In genomic region chr1:88355025-88355424, GRCm38 (mm10) we compare ENCODE assay signal across 25 mouse cellular contexts. TPM values are rescaled to one million over a fixed set of nuclear protein-coding genes. Genes with fewer than 3 reads are reported as not detected.
"Had no signal": no experiment of that assay in that cellular context is flagged by ENCODE, and none has a peak within 500 bp of the region (broad histone marks: within the 10 kb centered on the region; RNA-seq: fewer than 3 reads in every experiment).

No protein-coding gene starts in this region.

- H3K27ac ChIP-seq: embryonic facial prominence, embryonic 10.5 days; embryonic facial prominence, embryonic 12.5 days; embryonic facial prominence, embryonic 13.5 days; embryonic facial prominence, embryonic 15.5 days; forebrain, embryonic 10.5 days; forebrain, embryonic 12.5 days; forebrain, embryonic 13.5 days; forebrain, embryonic 15.5 days; gastrocnemius, adult 2 months; heart, adult 2 months; heart, embryonic 13.5 days had no signal

- H3K36me3 ChIP-seq: embryonic facial prominence, embryonic 10.5 days; embryonic facial prominence, embryonic 12.5 days; embryonic facial prominence, embryonic 13.5 days; embryonic facial prominence, embryonic 15.5 days; forebrain, embryonic 10.5 days; forebrain, embryonic 12.5 days; forebrain, embryonic 15.5 days; heart, embryonic 12.5 days; heart, embryonic 13.5 days had no signal

- DNase-seq: cerebellum, postnatal 10 days; cerebellum, postnatal 14 days; cerebellum, postnatal 36 days; embryo, embryonic 11 days; forebrain, postnatal 0 days; gastrocnemius, adult 2 months; gastrocnemius, postnatal 10 days; gastrocnemius, postnatal 14 days; gastrocnemius, postnatal 25 days; gastrocnemius, postnatal 36 days; heart, adult 18-20 months; heart, adult 2 months had no signal

- H3K9me3 ChIP-seq: embryonic facial prominence, embryonic 10.5 days; embryonic facial prominence, embryonic 12.5 days; embryonic facial prominence, embryonic 13.5 days; embryonic facial prominence, embryonic 15.5 days; forebrain, embryonic 10.5 days; forebrain, embryonic 12.5 days; forebrain, embryonic 13.5 days; forebrain, embryonic 15.5 days; heart, embryonic 12.5 days; heart, embryonic 13.5 days had no signal

- H3K4me1 ChIP-seq: embryonic facial prominence, embryonic 10.5 days; embryonic facial prominence, embryonic 12.5 days; embryonic facial prominence, embryonic 15.5 days; forebrain, embryonic 15.5 days; heart, embryonic 12.5 days; heart, embryonic 13.5 days had no signal

- H3K4me3 ChIP-seq: embryonic facial prominence, embryonic 10.5 days; embryonic facial prominence, embryonic 12.5 days; embryonic facial prominence, embryonic 13.5 days; embryonic facial prominence, embryonic 15.5 days; erythroblast, embryonic 14.5 days; forebrain, embryonic 10.5 days; forebrain, embryonic 12.5 days; forebrain, embryonic 13.5 days; forebrain, embryonic 15.5 days; gastrocnemius, adult 2 months; heart, adult 2 months; heart, embryonic 12.5 days; heart, embryonic 13.5 days had no signal

- H3K27me3 ChIP-seq: embryonic facial prominence, embryonic 12.5 days; embryonic facial prominence, embryonic 13.5 days; embryonic facial prominence, embryonic 15.5 days; forebrain, embryonic 12.5 days; forebrain, embryonic 13.5 days; forebrain, embryonic 15.5 days; heart, embryonic 12.5 days; heart, embryonic 13.5 days had no signal

RNA-seq across cellular contexts. Expression of gene Spp2, which starts 51.7 kb away (rescaled TPM):
- polyA plus RNA-seq: embryonic facial prominence, embryonic 12.5 days; embryonic facial prominence, embryonic 13.5 days; embryonic facial prominence, embryonic 15.5 days; erythroblast, embryonic 14.5 days; forebrain, embryonic 10.5 days; forebrain, embryonic 11.5 days; forebrain, embryonic 12.5 days; forebrain, embryonic 13.5 days; forebrain, embryonic 15.5 days; gonadal fat pad, adult 2 months; heart, adult 2 months had no signal
